Mouse (Mus musculus): ENCODE results near the gene Hmx3. TPM values are rescaled to one million over a fixed set of nuclear protein-coding genes. Genes with fewer than 3 reads are reported as not detected.
A peak's percentile ranks its signal among the peaks of the same experiment; 100 is the strongest.

Hmx3 gene
- polyA plus RNA-seq, 1 experiment from 2014 or later, result 0.22 TPM

GRCm38 (mm10) chr7:131551471-131551870, 8.8 kb downstream of the Hmx3 start:
- ATAC-seq (replicated peaks; ENCODE audit: low FRiP score, low read depth) (no peak), DNase-seq (ENCODE audit: low spot score) (no peak)
- TF ChIP-seq CTCF (IDR thresholded peaks at IDR 0.05; ENCODE audit: low read depth), result no peak
- 2% methylated on average over 4 of the region's 4 CpGs for WGBS
- H3K27me3 ChIP-seq (ENCODE audit: insufficient read depth, low read length), result peaks cover 96% of the 10 kb centered on the region
- no peak overlapping the region for H3K27ac ChIP-seq
- H3K4me1 ChIP-seq (replicated peaks; ENCODE audit: insufficient read depth, low read length), result peaks cover 15% of the 10 kb centered on the region; the same call in 1 of the 2 replicates
- no peak overlapping the region for H3K4me3 ChIP-seq (replicated peaks; ENCODE audit: low read depth, low read length)
- no peak overlapping the region for H3K4me2 ChIP-seq (ENCODE audit: low read length)
- H3K9me3 ChIP-seq (replicated peaks; ENCODE audit: low read length), result no peaks in the 10 kb centered on the region
- H3K36me3 ChIP-seq (ENCODE audit: insufficient read depth, low read length), result no peaks in the 10 kb centered on the region
- no peak overlapping the region for H3K9ac ChIP-seq (ENCODE audit: low read depth, low read length)

GRCm38 (mm10) chr7:131551931-131552741, 9.5 kb downstream of the Hmx3 start:
- H3K4me1 ChIP-seq (replicated peaks; ENCODE audit: insufficient read depth, low read length), result peaks cover 15% of the 10 kb centered on the region; the same call in 1 of the 2 replicates
- DNase-seq (ENCODE audit: low spot score) (no peak), ATAC-seq (replicated peaks; ENCODE audit: low FRiP score, low read depth) (no peak)
- 1% methylated on average over 42 of the region's 42 CpGs for WGBS
- no peak overlapping the region for H3K4me2 ChIP-seq (ENCODE audit: low read length)
- no peak for TF ChIP-seq CTCF (IDR thresholded peaks at IDR 0.05; ENCODE audit: low read depth)
- no peaks in the 10 kb centered on the region for H3K36me3 ChIP-seq (ENCODE audit: insufficient read depth, low read length)
- no peak overlapping the region for H3K27ac ChIP-seq
- H3K9me3 ChIP-seq (replicated peaks; ENCODE audit: low read length), result no peaks in the 10 kb centered on the region
- H3K9ac ChIP-seq (ENCODE audit: low read depth, low read length), result no peak overlapping the region
- H3K27me3 ChIP-seq (ENCODE audit: insufficient read depth, low read length), result peaks cover 96% of the 10 kb centered on the region
- H3K4me3 ChIP-seq (replicated peaks; ENCODE audit: low read depth, low read length), result no peak overlapping the region

- ATAC-seq (replicated peaks; ENCODE audit: low FRiP score, low read depth), result no peak
- Histone ChIP-seq H3K27ac (no peak overlapping the region), H3K4me3 (replicated peaks; ENCODE audit: low read depth, low read length) (no peak overlapping the region), H3K27me3 (ENCODE audit: insufficient read depth, low read length) (peaks cover 97% of the 10 kb centered on the region), H3K9me3 (replicated peaks; ENCODE audit: low read length) (no peaks in the 10 kb centered on the region), H3K9ac (ENCODE audit: low read depth, low read length) (no peak overlapping the region), H3K4me2 (ENCODE audit: low read length) (no peak overlapping the region), H3K36me3 (ENCODE audit: insufficient read depth, low read length) (no peaks in the 10 kb centered on the region), H3K4me1 (replicated peaks; ENCODE audit: insufficient read depth, low read length) (peaks cover 15% of the 10 kb centered on the region; the same call in 1 of the 2 replicates)
- no peak for TF ChIP-seq CTCF (IDR thresholded peaks at IDR 0.05; ENCODE audit: low read depth)
- under 1% methylated on average over 5 of the region's 5 CpGs for WGBS
- DNase-seq (ENCODE audit: low spot score), result no peak
These were observed 10.1 kb downstream of the Hmx3 start for GRCm38 (mm10) chr7:131552781-131553180.

GRCm38 (mm10) chr7:131553771-131554175, 11.1 kb downstream of the Hmx3 start:
- no peak overlapping the region for H3K9ac ChIP-seq (ENCODE audit: low read depth, low read length)
- ATAC-seq (replicated peaks; ENCODE audit: low FRiP score, low read depth) (no peak), DNase-seq (ENCODE audit: low spot score) (no peak)
- peak overlapping the region; percentile 26 for H3K4me3 ChIP-seq (replicated peaks; ENCODE audit: low read depth, low read length)
- H3K4me2 ChIP-seq (ENCODE audit: low read length), result peak overlapping the region; percentile 44
- H3K9me3 ChIP-seq (replicated peaks; ENCODE audit: low read length), result no peaks in the 10 kb centered on the region
- no peak for TF ChIP-seq CTCF (IDR thresholded peaks at IDR 0.05; ENCODE audit: low read depth)
- H3K36me3 ChIP-seq (ENCODE audit: insufficient read depth, low read length), result no peaks in the 10 kb centered on the region
- peaks cover 15% of the 10 kb centered on the region; the same call in 1 of the 2 replicates for H3K4me1 ChIP-seq (replicated peaks; ENCODE audit: insufficient read depth, low read length)
- no peak overlapping the region for H3K27ac ChIP-seq
- under 1% methylated on average over 39 of the region's 39 CpGs for WGBS
- H3K27me3 ChIP-seq (ENCODE audit: insufficient read depth, low read length), result peaks cover 95% of the 10 kb centered on the region

GRCm38 (mm10) chr7:131554341-131555180, 11.9 kb downstream of the Hmx3 start:
- peak overlapping the region; percentile 44 for H3K4me2 ChIP-seq (ENCODE audit: low read length)
- H3K9me3 ChIP-seq (replicated peaks; ENCODE audit: low read length), result no peaks in the 10 kb centered on the region
- no peak overlapping the region for H3K27ac ChIP-seq
- no peak overlapping the region for H3K9ac ChIP-seq (ENCODE audit: low read depth, low read length)
- DNase-seq (ENCODE audit: low spot score) (no peak), ATAC-seq (replicated peaks; ENCODE audit: low FRiP score, low read depth) (no peak; the same call in 1 of the 2 replicates)
- peaks cover 15% of the 10 kb centered on the region; the same call in 1 of the 2 replicates for H3K4me1 ChIP-seq (replicated peaks; ENCODE audit: insufficient read depth, low read length)
- H3K27me3 ChIP-seq (ENCODE audit: insufficient read depth, low read length), result peaks cover 91% of the 10 kb centered on the region
- TF ChIP-seq CTCF (IDR thresholded peaks at IDR 0.05; ENCODE audit: low read depth), result no peak
- no peaks in the 10 kb centered on the region for H3K36me3 ChIP-seq (ENCODE audit: insufficient read depth, low read length)
- peak overlapping the region; percentile 26 for H3K4me3 ChIP-seq (replicated peaks; ENCODE audit: low read depth, low read length)
- WGBS, result 1% methylated on average over 45 of the region's 45 CpGs
